Mouse (Mus musculus): Measurements from ENCODE around the gene Foxn2. TPM values are rescaled to one million over a fixed set of nuclear protein-coding genes. Genes with fewer than 3 reads are reported as not detected.

Foxn2 gene
- polyA plus RNA-seq, 1 experiment: 2.6 TPM

DNA sequence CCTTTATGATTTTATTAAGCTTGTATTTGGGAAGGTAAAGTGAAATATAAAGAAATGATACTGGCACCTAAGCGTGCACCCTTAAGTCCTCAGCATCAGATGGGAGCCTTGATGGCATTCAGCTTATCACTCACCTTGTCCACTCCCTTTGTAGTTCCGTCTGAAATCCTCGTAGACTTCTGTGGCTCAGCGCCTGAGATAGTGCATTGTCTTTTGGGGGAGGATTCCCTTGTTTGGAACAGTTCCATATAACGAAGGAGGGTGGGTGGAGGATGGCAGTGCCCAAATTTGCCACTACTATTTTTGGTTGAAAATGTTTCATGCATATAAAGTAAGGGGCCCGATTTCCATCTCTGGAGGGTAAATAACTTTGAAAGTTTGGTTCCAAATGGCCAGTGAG lies 90.7 kb downstream of the Foxn2 start:
- H3K36me3 ChIP-seq (replicated peaks; ENCODE audit: low read length): peaks cover 10% of the 10 kb centered on the region
- TF ChIP-seq GATA1 (IDR thresholded peaks at IDR 0.05; ENCODE audit: borderline replicate concordance, low read length): no peak
- TF ChIP-seq FLI1 (IDR thresholded peaks at IDR 0.05; ENCODE audit: low read length): no peak
- H3K4me3 ChIP-seq (replicated peaks): peak overlapping the region; percentile 12

GRCm38 (mm10) chr17:88537842-88538430 lies 97.4 kb downstream of the Foxn2 start:
- Histone ChIP-seq H3K36me3 (replicated peaks; ENCODE audit: low read length) (peaks cover 26% of the 10 kb centered on the region), H3K4me1 (peaks cover 37% of the 10 kb centered on the region), H3K9me3 (no peaks in the 10 kb centered on the region), H3K27me3 (replicated peaks) (no peaks in the 10 kb centered on the region), H3K4me3 (replicated peaks) (peak overlapping the region; percentile 40)
- TF ChIP-seq GATA1 (IDR thresholded peaks at IDR 0.05; ENCODE audit: borderline replicate concordance, low read length): no peak
- TF ChIP-seq FLI1 (IDR thresholded peaks at IDR 0.05; ENCODE audit: low read length): no peak

More for the DNA sequence above, 90.7 kb downstream of the Foxn2 start:
- Histone ChIP-seq H3K4me1 (peaks cover 26% of the 10 kb centered on the region), H3K9me3 (no peaks in the 10 kb centered on the region), H3K27me3 (replicated peaks) (no peaks in the 10 kb centered on the region)

Other genes starting within 250 kb of the Foxn2 start
- gene Ppp1r21, start 89.4 kb downstream of the Foxn2 start, polyA plus RNA-seq (2012; ENCODE audit: insufficient read depth, low replicate concordance): 4.6 TPM in 1 of 2 replicates, not detected in the other
- 0.29 TPM in 1 of 2 replicates, not detected in the other for gene Ston1, start 157.0 kb downstream of the Foxn2 start, polyA plus RNA-seq (2012; ENCODE audit: insufficient read depth, low replicate concordance)
- gene Gtf2a1l, start 227.9 kb downstream of the Foxn2 start, polyA plus RNA-seq (2012; ENCODE audit: insufficient read depth, low replicate concordance): not detected in 2 replicates

All from megakaryocyte, embryonic 14.5 days (primary cell).